Mouse (Mus musculus): ENCODE results near the gene Arhgap24.

Arhgap24 gene

DNA sequence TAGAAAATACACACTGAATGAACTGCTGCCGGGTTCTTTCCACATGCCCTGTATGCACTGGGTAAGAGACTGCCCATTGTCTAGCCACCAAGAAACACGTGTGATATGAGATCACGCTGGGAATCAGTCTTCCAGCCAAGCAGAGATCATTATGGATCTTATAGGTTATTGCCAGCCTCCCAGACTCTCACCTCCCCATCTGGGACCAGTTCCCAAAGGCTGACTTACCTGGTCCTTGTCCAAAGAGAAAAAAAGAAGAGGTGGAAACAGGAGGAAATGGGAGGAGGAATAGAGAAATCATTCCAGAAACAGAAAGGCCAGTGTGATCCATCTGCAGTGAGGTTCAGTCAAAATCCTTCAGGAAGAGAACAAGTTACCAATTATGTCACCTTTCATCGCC lies 189.0 kb downstream of the Arhgap24 start:
- no peak for DNase-seq (ENCODE audit: low spot score in 2 of 2)

DNA sequence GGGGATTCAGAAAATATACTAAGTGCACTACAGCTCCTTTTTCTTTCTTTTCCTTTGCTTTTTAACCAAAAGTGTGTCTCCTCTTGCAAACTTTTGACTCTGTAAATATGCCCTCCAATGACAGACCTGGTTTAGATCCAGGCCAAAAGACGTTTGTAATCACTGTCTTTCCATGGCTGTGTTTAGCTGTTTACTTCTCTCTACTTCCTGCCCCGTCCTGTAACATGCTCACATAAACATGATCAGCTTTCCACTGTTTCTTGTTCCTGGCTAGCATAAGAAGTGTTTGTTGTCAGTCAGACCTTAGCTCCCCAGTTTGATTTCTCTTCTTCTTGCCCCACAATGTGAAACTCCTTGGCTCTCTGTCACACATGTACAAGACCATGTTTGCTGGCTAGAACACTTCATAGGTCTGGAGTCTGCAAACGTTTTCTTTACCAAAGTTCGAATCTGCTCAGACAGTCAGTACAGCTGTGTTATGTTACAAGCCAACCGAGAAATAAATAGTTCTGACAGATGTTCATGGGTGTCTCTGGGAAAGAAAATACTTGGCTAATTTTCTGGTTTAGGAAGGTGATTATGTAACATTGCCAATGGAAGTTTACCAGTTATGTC lies 189.6 kb downstream of the Arhgap24 start:
- no peak for DNase-seq (ENCODE audit: low spot score in 2 of 2)

DNA sequence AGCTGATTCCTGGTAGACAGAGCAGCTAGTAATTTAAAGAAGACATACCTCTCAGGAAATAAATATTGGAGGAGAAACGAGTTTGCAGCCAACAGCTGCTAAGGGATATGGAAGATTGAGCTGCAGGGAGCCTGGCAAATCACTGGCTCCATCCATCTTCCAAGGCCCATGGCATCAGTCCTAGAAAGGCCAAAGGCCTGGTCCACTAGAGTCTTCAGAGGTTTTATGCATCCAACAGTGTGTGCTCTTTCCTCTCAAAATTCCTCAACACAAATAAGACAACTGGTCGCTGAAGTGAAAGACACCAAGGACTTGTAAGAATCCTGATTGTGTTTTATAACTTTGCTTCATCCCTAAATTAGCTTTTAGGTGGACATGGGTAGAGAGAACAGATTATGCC lies 194.1 kb downstream of the Arhgap24 start:
- DNase-seq (ENCODE audit: low spot score in 2 of 2), result no peak

DNA sequence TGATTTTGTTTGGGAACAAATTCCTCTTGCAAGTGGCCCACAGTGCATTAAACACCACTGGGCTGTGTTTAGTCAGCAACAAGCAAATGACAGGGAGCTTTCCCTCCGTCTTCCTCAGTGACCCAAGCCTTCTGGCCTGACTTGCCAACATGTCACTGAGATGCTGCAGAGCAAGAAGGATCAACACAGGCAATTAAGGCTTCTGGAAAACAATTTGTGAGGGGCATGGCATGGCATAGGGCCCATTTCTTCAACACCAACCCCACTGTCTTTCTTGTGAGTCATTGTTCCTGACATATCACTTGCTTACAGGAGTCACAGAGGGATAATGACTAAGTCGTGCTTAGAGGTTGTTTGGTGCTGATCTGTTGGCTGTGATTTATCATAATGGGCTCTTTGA lies 196.0 kb downstream of the Arhgap24 start:
- no peak for DNase-seq (ENCODE audit: low spot score in 2 of 2)

DNA sequence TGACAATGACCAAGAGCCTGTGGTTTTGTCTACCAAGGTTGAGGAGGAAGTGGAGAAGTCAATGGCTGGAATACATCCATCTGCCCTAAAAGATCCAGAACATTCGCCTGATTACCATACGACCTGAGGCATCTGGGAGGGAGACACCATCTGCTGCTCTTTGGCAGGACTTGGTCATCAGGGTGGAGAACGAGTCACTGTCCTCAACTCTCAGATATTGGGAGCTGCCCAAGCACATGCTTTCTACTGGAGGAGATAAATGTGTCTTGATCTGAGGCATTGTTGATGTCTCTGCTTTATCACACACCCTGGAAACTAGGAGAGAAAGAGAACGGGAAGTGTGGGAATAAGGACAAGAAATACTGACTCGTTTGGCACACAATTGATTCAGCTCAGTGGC lies 206.5 kb downstream of the Arhgap24 start:
- DNase-seq (ENCODE audit: low spot score in 2 of 2), result no peak

DNA sequence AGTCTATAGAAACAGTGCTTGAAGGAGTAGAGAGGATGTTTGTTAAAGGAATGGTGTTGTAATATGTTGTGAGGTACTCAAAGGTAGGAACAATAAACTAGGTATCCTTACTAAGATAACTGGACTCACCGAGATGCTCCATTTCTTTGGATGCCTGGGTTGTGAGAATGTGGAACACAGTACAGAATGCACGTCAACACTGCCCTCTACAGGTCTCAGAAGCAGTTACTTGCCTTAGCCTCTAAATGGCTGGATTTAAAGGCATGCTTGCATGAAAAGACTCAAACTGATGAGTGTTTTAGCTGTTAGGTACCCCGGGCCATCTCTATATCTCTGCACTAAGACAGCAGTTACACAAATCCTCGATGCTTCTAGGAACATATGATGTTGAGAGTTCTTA lies 211.3 kb downstream of the Arhgap24 start:
- peak in 1 of 2 experiments; percentile 10 for DNase-seq (ENCODE audit: low spot score in 2 of 2)

DNA sequence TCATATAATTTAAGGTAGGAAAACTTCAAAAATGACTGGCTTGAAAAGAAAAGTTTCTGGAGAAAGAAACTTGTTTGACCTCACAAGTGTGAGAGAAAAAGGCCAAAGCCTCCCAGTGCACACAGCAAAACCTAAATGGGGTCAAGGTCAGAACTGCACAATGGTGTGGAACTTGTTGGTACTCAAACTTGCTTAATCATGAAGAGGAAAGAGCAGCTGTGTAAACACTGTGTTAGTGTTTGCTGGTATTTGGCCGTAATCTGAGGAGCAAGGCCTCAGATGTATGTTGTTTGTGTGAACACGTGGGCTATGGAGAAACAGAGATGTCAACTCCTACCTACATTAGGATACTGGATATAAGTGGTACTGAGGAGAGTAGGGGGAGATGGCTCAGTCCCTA lies 212.0 kb downstream of the Arhgap24 start:
- DNase-seq (ENCODE audit: low spot score in 2 of 2), result no peak

DNA sequence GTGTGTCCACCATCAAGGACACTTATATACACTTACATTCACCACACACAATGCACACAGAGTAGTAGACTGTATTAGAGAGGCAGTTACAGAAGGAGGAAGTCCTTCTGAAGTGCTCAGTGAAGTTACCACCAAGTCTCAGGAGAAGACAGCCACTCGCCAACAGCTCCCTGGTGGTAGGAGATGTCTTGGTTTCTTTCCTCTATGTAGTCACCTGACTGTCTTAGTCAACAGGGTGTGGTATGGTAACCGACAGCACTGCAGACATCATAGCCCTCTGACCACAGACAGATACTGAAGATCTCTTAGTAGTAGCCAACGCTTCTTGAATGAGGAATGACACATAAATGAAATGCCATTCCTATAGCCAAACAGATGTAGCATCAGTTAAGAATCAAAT lies 212.7 kb downstream of the Arhgap24 start:
- DNase-seq (ENCODE audit: low spot score in 2 of 2), result no peak

DNA sequence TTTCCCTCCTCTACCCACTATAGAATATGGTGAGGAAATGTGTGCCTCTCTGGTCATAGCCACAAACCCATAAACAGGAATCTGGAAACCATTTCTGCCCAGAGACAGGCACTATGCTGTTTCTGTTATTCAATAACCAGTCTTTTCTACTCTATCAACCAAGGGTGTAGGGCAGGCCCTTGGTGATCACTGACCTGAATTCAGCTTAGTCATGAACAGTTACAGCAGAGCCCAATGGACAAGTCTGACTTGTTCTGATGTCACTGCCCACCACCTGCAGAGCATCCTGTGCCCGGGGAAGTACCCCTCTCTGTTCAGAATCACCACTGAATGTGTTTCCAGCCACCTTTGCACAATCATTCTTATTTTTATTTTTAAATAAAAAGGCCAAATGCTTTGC lies 216.6 kb downstream of the Arhgap24 start:
- no peak for DNase-seq (ENCODE audit: low spot score in 2 of 2)

DNA sequence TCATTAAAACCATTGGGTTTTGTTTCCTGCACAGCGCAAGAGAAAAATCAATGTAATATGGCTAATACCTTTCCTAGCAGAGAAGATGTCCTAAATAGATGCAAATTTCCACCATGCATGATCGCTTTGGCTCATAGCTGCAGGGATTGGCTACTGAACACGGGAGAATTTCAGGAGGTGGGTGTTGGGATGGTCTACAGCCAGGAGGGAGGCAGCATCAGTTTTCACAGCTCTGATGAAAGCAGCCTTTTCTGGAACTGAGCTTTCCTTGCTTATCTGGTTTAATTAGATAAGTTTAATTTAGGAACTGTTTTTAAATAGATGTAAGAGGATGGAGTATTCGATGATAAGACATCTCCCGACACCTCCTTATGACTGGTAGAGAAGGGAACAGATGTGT lies 217.2 kb downstream of the Arhgap24 start:
- no peak for DNase-seq (ENCODE audit: low spot score in 2 of 2)

DNA sequence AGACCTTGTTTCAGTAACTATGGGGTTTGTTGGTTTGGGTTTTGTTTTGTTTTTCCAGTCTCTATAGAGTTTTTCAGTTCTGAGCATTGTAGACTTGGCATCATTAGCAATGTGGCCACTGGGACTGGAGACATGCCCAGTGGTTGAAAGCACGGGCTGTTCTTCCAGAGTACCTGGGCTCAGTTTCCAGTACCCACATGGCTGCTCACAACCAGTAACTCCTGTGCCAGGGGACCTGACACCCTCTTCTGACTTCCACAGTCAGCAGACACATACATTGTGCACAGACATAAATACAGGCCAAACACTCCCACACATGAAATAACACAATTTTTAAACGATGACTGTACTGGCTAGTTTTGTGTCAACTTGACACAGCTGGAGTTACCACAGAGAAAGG lies 217.7 kb downstream of the Arhgap24 start:
- no peak for DNase-seq (ENCODE audit: low spot score in 2 of 2)

DNA sequence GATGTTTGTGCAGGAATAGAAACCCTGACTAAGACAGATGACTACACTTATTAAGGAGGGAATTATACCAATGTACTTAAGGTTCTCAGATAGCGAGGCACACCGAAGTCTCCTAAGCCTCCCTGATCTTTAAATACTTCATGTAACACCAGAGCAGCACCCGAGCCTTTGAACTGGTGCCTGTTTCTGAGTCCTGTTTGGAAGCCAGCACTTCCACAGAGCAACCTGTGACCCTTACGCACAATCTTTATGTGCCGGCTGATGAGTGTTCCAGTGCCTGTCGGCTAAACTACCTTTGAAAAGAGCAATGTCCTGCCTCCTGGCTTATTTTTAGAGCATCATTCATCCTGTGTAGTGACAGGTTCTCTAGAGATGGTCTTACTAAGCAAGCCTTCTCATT lies 221.4 kb downstream of the Arhgap24 start:
- DNase-seq (ENCODE audit: low spot score in 2 of 2), result no peak

DNA sequence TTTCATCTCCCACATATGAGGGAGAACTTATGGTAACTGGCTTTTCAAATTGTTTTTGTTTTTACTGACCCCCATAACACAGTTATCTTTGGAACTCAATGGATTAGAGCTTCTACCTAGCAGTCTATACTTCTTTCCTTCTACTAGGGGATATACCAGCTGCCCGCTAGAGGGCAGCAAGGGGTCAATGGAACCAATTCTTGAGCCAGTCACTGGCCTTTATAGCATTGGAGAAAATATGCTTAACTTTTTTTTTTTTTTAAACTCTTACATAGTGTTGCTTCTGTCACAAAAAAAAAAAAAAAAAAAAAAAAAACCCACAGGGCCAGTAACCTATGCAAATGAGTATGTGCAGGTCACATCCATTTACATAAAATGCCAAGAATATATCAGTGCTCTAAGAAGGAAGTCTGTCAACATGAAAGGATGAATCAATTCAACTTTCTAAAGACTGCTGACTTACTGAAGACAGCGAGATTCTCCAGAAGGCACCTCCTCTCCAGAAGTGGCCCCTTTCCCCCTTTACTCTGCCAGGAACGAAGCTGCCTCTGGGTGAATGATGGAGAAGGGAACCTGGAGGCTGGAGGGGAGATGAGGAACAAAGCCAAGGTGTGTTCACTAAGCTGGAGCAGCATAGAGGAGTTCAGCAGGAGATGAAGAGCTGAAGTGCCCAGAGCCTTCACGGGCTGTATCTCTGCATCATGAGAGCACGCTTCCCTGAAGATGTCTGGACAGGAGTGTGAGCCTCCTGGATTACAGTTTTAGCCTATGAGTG lies 222.3 kb downstream of the Arhgap24 start:
- peak in 1 of 2 experiments; percentile 17 for DNase-seq (ENCODE audit: low spot score in 2 of 2)

DNA sequence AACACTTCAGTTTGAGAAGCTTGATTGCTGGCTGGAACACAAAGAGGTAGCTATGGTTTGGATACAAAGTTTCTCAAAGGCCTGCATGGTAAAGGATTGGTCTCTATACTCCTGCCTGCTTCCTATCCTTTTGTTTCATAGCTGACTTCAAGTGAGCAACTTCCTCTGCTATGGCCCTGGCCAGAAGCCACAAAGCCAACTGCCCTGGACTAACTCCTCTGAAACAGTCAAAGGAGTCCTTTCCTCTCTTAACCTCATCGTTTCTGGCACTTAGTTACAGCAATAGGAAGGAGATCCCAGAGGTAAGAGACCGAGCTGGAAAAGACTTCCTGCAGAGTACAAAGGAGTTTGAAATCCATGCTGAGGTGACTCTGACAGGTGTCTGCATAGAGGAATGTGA lies 224.0 kb downstream of the Arhgap24 start:
- DNase-seq (ENCODE audit: low spot score in 2 of 2), result no peak

DNA sequence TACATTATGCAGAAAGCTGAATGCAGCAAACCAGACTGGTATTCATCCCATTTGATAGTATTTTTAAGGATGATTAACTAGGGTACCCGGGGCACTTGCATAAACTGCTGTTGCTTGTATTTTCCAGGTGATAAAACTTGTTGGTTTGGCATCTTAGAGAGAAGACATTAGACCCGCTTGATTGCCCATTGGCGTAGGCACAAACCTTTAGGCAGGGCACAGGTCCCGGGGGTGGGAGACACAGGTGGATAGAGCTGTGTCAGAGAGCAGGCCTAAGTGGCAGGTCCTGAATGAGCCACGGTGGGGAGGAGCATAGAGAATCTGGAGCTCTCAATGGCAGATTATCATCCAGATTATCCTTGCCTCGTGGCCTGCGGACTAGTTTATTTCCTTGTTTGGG lies 229.1 kb downstream of the Arhgap24 start:
- no peak for DNase-seq (ENCODE audit: low spot score in 2 of 2)

DNA sequence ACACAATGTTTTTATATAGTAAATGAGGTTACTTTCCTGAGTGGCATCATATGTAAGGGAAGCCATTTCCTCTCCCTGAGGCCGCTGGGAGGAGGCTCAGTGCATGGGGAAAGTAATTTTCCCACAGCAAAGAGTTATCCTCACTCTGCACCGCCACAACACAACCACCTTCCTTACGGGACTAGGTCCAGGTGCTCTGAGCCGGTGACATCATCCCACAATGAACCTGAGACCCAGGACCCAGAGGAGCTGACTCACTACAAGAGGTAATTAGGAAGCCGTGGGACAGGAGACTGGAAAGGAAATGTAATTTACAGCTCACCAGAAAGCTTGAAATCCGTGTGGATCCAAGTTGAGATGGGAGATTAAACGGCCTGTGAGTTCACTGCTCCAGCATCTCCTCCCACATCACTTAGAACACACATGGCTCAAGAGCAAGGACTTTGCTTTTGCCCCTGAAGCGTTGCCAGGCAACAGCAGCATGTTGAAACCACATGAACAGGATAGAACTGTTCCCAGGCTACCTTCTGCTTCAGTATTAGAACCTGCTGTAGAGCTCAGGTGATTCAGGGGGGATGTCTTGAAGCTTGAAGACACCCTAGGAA lies 238.3 kb downstream of the Arhgap24 start:
- no peak for DNase-seq (ENCODE audit: low spot score in 2 of 2)

DNA sequence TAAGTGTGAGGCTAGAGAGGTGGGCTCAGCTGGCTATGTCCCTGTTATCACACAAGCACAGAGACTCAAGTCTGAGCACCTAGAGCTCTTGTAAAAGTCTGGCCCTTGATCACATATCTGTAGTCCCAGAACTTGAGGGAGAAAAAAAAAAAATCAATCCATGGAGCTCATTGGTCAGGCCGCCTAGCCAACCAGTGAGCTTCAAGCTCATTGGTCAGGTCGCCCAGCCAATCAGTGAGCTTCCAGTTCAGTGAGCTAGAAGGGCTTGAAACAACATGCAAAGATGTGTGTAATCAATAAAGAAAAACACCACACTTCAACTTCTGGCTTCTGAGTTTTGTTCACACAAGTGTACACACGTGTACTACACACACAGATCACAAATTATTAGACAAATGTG lies 242.4 kb downstream of the Arhgap24 start:
- DNase-seq (ENCODE audit: low spot score in 2 of 2), result no peak

DNA sequence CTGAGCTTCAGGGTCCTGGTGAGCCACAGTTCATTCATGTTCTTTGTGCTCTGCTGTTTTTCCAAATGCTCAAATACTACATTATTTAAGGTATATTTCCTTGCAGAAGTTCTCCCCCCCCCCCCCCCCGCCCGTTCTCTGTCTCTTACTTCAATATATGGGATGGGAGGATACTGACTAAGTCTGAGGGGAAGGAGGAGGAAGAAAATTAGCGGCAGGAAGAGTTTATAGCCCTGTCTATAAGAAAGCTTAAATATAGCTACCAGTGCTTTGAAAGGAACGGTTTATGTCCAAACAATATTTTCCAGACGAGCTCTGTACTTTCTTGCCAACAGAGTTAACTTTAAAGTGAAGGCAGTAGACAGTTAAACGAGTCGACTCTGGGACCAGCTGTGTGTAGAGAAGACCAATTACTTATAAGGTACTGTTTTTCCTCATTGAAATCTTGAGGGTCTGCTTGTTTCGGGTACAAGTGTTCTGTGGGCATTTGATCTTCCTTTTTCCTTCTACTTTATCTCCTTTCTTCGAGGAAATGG lies 243.7 kb downstream of the Arhgap24 start:
- no peak for DNase-seq (ENCODE audit: low spot score in 2 of 2)

DNA sequence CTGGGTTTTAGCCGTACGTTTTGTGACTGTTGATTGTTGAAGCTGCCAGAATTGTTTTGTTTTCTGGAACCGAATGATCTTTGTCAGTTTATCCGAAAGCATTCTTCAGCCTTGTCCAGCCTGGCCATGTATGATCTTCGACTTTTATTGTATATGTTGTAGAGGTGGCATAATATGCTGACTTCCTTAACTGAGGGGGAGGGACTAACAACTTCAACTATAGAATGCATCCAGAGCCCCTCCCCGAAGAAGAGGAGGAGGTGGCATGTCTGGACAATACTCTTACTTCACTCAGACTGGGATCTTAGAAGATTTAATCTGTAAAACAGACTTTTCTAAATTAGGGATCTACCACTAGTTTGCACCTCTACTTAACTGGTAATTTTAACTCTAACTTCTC lies 244.2 kb downstream of the Arhgap24 start:
- DNase-seq (ENCODE audit: low spot score in 2 of 2), result no peak

DNA sequence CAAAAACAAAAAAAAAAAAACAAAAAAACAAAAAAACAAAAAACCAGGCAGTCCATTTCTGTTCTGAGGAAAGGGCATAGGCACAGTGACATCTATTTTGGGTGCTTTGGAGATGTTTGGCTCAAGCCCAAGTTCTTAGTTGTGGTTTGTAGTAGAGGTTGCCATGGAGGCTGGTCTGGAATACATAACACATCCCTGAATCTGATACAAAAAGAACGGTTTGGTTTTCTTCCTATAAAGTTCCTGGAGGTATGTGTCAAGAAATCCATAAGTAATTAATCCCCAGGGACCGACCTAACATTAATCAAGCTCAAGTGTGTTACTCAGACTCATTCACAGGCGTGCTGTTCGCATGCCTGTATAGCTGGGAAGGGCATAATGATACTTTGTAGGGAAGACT lies 245.8 kb downstream of the Arhgap24 start:
- no peak for DNase-seq (ENCODE audit: low spot score in 2 of 2)

DNA sequence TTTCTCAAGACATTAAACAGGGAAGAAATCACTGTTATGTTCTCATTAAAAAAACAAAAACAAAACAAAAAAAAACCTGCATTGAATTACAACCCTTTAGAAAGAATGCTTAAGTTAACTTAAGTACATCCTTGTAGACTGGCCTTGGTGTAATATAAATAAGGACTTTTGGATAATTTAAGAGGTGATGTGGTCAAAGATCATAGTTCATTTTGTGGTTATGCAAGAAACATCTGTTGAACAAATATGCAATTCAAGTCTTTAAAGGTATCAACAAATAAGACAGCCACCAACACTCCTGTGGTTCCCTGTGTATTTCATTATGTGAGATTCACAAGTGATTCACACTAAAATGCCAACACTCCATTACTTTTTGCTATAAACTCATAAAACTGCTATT lies 247.3 kb downstream of the Arhgap24 start:
- DNase-seq (ENCODE audit: low spot score in 2 of 2), result no peak

DNA sequence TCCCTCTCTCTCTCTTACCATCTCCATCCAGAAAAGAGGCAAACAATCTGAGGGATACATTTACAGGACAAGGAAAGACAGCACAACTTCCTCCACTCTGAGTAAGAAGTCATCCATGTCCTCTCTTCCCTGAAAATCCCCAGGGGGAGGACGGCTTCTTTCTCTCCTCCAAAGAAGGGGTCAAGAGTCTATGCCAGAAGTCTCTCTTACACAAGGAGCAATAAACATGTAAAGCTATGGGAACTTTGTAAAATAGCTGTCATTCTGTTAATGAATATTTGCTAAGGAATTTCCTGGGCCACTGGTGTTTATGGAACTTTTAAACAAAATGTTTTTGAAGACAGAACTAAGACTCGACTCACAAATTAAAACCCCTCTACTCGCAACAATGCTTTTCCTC lies 248.3 kb downstream of the Arhgap24 start:
- no peak for DNase-seq (ENCODE audit: low spot score in 2 of 2)

DNA sequence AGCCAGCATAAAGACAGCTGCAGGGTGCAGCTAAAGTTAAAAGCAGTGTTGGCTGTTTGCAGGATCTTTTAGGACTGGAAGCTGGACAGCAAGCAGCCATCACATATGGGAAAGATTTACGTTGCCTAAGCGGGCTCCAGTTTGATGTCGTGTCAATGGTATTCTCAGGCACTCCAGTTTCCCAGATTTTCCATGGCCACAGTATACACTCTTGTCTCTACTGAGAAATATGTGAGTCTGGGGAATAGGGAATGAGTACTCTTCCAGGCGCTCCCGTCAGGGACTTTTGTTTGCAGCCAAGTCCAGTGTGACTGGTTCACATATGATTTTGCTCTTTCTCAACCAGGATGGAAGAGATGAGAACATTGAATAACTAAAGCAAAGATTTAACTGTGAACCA lies 254.9 kb downstream of the Arhgap24 start:
- no peak for DNase-seq (ENCODE audit: low spot score in 2 of 2)
